Mouse (Mus musculus) thymus, adult 2 months (tissue): ENCODE measurements around the gene Phc2.

ENCODE experiments used
- CTCF ChIP-seq: fragments of 200-500 bp; IDR thresholded peaks from 2 replicates; pipeline ENCODE4 v1.5.1; 2012; ENCODE audit warnings: mild to moderate bottlenecking, control low read depth, low read length, moderate library complexity, borderline replicate concordance; ENCODE audit not compliant: control insufficient read depth, poor library complexity, insufficient read depth; ENCODE audit errors: extremely low read depth
- POLR2A ChIP-seq: fragments of 200-500 bp; IDR thresholded peaks from 2 replicates; pipeline ENCODE4 v1.6.1; 2012; ENCODE audit warnings: mild to moderate bottlenecking, low read length, control low read depth, moderate library complexity; ENCODE audit not compliant: control insufficient read depth, poor library complexity, insufficient read depth; ENCODE audit errors: extremely low read depth

- no peak for TF ChIP-seq CTCF
- TF ChIP-seq POLR2A, result no peak
These were observed 67.3 kb downstream of the Phc2 start for GRCm38 (mm10) chr4:128721761-128722160.
